Mouse (Mus musculus) retina, embryonic 14.5 days (tissue): ENCODE data around the gene Car1.
"Not testable (repeated sequence)": the region's sequence is repeated elsewhere in the genome, so short reads cannot be mapped to it uniquely, and the experiment has no call there.

ENCODE experiments used
- DNase-seq: peaks from one replicate; pipeline ENCODE4 v3.0.0-alpha.2; 2015; ENCODE audit warnings: low spot score

Car1 gene

GRCm38 (mm10) chr3:14783198-14783597 is 25.0 kb downstream of the Car1 start:
- not testable (repeated sequence) for DNase-seq

GRCm38 (mm10) chr3:14782365-14782764 is 25.8 kb downstream of the Car1 start:
- DNase-seq = not testable (repeated sequence)

DNA sequence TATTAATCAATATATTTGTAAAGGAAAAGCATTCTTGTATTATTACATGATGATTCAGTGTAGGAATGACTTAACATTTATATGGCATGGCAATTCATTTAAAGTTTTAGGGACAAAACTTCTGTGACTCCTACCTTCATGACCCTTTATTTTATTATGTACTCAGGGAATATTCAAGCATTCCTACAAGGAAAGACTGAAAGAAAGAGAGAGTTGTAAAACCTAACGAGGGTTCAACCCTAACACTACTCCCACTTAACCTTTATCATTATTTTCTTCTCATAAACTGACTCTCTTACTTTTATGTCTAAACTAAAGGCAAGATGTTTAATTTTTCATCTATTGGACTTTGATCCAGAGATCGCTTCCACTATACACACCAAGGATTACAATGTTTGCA is 28.0 kb downstream of the Car1 start:
- no peak for DNase-seq

- DNase-seq = not testable (repeated sequence)
Observed at GRCm38 (mm10) chr3:14776497-14777162, 31.5 kb downstream of the Car1 start.

DNA sequence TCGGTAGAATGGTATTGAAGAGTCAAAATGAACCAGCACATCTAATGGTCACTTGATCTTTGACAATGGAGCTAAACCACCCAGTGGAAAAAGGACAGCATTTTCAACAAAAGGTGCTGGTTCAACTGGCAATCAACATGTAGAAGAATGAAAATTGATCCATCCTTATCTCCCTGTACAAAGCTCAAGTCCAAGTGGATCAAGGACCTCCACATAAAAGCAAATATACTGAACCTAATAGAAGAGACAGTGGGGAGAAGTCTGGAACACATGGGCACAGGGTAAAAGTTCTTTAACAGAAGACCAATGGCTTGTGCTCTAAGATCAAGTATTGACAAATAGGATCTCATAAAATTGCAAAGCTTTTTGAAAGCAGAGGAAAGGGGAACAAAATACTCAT is 33.6 kb downstream of the Car1 start:
- not testable (repeated sequence) for DNase-seq

GRCm38 (mm10) chr3:14772473-14772872 is 35.7 kb downstream of the Car1 start:
- DNase-seq = not testable (repeated sequence)

DNA sequence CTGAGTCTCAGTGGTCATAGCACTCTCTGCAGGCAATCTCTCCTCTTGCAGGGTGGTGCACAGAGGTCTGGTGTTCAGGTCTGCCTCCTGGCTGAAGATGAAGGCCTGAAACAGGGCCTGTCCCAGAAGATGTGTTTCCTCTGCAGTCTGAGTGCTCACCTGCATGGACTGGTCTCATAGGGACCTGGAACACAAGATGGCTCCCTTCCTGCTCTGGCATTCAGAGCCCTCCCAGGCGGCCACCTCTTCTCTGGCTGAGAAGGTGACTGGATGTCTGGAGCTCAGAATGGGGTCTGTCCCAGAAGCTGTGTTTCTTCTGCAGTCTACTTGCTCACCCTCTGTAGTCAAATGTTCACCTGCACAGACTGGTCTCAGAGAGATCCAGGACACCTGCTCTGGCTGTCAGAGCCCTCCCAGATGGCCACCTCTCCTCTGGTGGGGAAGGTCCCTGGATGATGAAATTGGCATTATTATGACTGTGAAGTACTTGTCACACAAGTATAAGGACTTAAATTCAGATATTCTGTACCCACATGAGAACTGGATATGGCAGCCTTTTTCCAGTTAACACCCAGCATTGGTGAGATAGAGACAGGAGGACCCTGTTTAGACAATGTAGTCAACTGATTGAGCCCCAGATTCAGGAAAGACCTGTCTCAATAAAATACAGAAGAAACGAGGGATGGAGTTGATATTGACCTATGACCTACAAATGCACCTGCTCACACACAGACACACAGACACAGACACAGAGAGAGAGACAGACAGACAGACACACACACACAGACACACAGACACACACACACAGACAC is 43.2 kb downstream of the Car1 start:
- DNase-seq = no peak

- no peak for DNase-seq
Observed at GRCm38 (mm10) chr3:14755716-14756115, 52.5 kb downstream of the Car1 start.

DNA sequence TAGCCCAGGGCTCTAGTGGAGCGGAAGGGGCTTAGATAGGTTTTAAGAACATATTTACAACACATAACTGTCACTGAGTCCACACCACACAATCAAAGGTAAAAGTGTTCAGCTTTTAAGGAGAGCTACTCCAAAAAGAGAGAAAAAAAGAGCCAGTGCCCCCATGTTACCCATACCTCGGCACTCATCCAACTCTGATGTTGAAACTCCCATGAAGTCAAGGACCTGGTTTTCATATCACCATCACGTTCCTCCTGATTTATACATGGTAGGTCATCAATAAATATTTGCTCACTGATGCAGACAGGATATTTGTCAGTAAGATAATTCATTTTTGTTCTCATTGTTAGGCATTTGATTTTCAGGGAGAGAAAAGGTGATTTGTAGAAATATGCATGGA is 62.1 kb downstream of the Car1 start:
- DNase-seq = no peak

DNA sequence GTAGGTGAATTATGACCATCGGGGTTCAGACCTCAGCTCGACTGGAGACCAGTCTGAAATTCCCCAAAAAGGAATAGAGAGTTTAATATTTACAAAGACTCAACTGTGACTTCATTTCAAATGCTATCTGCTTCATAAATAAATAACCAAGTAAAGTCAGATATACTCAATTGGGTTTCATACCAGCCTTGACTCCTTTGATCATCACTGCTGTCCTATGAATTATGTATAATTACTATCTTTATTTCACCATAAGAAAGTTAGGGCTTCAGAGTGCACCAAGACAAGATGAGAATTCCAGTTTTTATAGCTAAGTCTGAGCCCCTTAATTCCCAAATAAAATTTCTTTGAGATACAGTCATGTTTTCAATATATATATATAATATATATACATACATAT is 69.9 kb downstream of the Car1 start:
- no peak for DNase-seq

- not testable (repeated sequence) for DNase-seq
Observed at GRCm38 (mm10) chr3:14727496-14727895, 80.7 kb downstream of the Car1 start.

DNA sequence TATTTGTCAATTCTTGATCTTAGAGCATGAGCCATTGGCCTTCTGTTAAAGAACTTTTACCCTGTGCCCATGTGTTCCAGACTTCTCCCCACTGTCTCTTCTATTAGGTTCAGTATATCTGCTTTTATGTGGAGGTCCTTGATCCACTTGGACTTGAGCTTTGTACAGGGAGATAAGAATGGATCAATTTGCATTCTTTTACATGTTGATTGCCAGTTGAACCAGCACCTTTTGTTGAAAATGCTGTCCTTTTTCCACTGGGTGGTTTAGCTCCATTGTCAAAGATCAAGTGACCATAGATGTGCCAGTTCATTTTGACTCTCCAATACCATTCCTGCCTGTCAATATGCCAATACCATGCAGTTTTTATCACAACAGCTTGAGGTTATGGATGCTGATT is 82.7 kb downstream of the Car1 start:
- not testable (repeated sequence) for DNase-seq
